Mouse (Mus musculus): ENCODE data around the gene Ddx19a. TPM values are rescaled to one million over a fixed set of nuclear protein-coding genes. Genes with fewer than 3 reads are reported as not detected.

The Ddx19a gene
- polyA plus RNA-seq, 1 experiment from 2014 or later: 13.3 TPM

GRCm38 (mm10) chr8:110929066-110929465, 68.5 kb downstream of the Ddx19a start:
- Histone ChIP-seq H3K4me2 (ENCODE audit: low read length) (no peak overlapping the region), H3K36me3 (ENCODE audit: insufficient read depth, low read length) (no peaks in the 10 kb centered on the region), H3K9ac (ENCODE audit: low read depth, low read length) (no peak overlapping the region), H3K27ac (no peak overlapping the region), H3K9me3 (replicated peaks; ENCODE audit: low read length) (no peaks in the 10 kb centered on the region), H3K4me1 (replicated peaks; ENCODE audit: insufficient read depth, low read length) (0 out of 2 replicates have a peak, but pooled peaks cover 3% of the 10 kb centered on the region), H3K27me3 (ENCODE audit: insufficient read depth, low read length) (no peaks in the 10 kb centered on the region), H3K4me3 (replicated peaks; ENCODE audit: low read depth, low read length) (no peak overlapping the region)
- TF ChIP-seq CTCF (IDR thresholded peaks at IDR 0.05; ENCODE audit: low read depth): no peak
- ATAC-seq (replicated peaks; ENCODE audit: low FRiP score, low read depth): no peak
- WGBS: 81% methylated on average over 5 of the region's 5 CpGs
- no peak for DNase-seq (ENCODE audit: low spot score)

- no peak overlapping the region for H3K9ac ChIP-seq (ENCODE audit: low read depth, low read length)
- DNase-seq (ENCODE audit: low spot score) (no peak), ATAC-seq (replicated peaks; ENCODE audit: low FRiP score, low read depth) (no peak)
- no peak for TF ChIP-seq CTCF (IDR thresholded peaks at IDR 0.05; ENCODE audit: low read depth)
- no peaks in the 10 kb centered on the region for H3K27me3 ChIP-seq (ENCODE audit: insufficient read depth, low read length)
- H3K27ac ChIP-seq: no peak overlapping the region
- no peak overlapping the region for H3K4me3 ChIP-seq (replicated peaks; ENCODE audit: low read depth, low read length)
- H3K9me3 ChIP-seq (replicated peaks; ENCODE audit: low read length): no peaks in the 10 kb centered on the region
- H3K4me1 ChIP-seq (replicated peaks; ENCODE audit: insufficient read depth, low read length): 0 out of 2 replicates have a peak, but pooled peaks cover 3% of the 10 kb centered on the region
- no peak overlapping the region for H3K4me2 ChIP-seq (ENCODE audit: low read length)
- H3K36me3 ChIP-seq (ENCODE audit: insufficient read depth, low read length): no peaks in the 10 kb centered on the region
- whole genome bisulfite sequencing: 69% methylated on average over 7 of the region's 7 CpGs
Measured at GRCm38 (mm10) chr8:110928435-110928834, 69.2 kb downstream of the Ddx19a start.

- DNase-seq (ENCODE audit: low spot score) (peak; percentile 59), ATAC-seq (replicated peaks; ENCODE audit: low FRiP score, low read depth) (no peak)
- Histone ChIP-seq H3K27ac (no peak overlapping the region), H3K4me1 (replicated peaks; ENCODE audit: insufficient read depth, low read length) (peaks cover 6% of the 10 kb centered on the region; the same call in 1 of the 2 replicates), H3K9me3 (replicated peaks; ENCODE audit: low read length) (no peaks in the 10 kb centered on the region), H3K4me3 (replicated peaks; ENCODE audit: low read depth, low read length) (no peak overlapping the region), H3K36me3 (ENCODE audit: insufficient read depth, low read length) (no peaks in the 10 kb centered on the region), H3K9ac (ENCODE audit: low read depth, low read length) (no peak overlapping the region), H3K27me3 (ENCODE audit: insufficient read depth, low read length) (no peaks in the 10 kb centered on the region), H3K4me2 (ENCODE audit: low read length) (no peak overlapping the region)
- 38% methylated on average over 5 of the region's 5 CpGs for WGBS
- TF ChIP-seq CTCF (IDR thresholded peaks at IDR 0.05; ENCODE audit: low read depth): no peak
Measured at GRCm38 (mm10) chr8:110926690-110927089, 70.9 kb downstream of the Ddx19a start.

GRCm38 (mm10) chr8:110925691-110926140, 71.9 kb downstream of the Ddx19a start:
- no peak for TF ChIP-seq CTCF (IDR thresholded peaks at IDR 0.05; ENCODE audit: low read depth)
- 71% methylated on average over 8 of the region's 8 CpGs for WGBS
- Histone ChIP-seq H3K27ac (no peak overlapping the region), H3K9me3 (replicated peaks; ENCODE audit: low read length) (no peaks in the 10 kb centered on the region), H3K27me3 (ENCODE audit: insufficient read depth, low read length) (no peaks in the 10 kb centered on the region), H3K9ac (ENCODE audit: low read depth, low read length) (no peak overlapping the region), H3K4me1 (replicated peaks; ENCODE audit: insufficient read depth, low read length) (peaks cover 14% of the 10 kb centered on the region; the same call in 1 of the 2 replicates), H3K4me2 (ENCODE audit: low read length) (no peak overlapping the region), H3K4me3 (replicated peaks; ENCODE audit: low read depth, low read length) (no peak overlapping the region), H3K36me3 (ENCODE audit: insufficient read depth, low read length) (no peaks in the 10 kb centered on the region)
- ATAC-seq (replicated peaks; ENCODE audit: low FRiP score, low read depth) (no peak), DNase-seq (ENCODE audit: low spot score) (no peak)

Small RNAs within 50 kb of the gene (microRNA-seq; reads per million reads assigned to microRNA genes)
- gene Gm24103 (not detected), gene Mir3473d (not detected)

Other genes starting within 250 kb of the Ddx19a start
- gene Il34, start 191.9 kb downstream of the Ddx19a start, polyA plus RNA-seq (2015; fragmentation: Nextera tagmentation; extraction: Ambion mirVana): 5.2 and 7.5 TPM in 2 replicates
- gene Cog4, start 151.2 kb downstream of the Ddx19a start, polyA plus RNA-seq (2015; fragmentation: Nextera tagmentation; extraction: Ambion mirVana): 47.2 and 57.3 TPM in 2 replicates
- 80.1 and 89.4 TPM in 2 replicates for gene Sf3b3, start 151.0 kb downstream of the Ddx19a start, polyA plus RNA-seq (2015; fragmentation: Nextera tagmentation; extraction: Ambion mirVana)
- gene Fuk, start 95.3 kb downstream of the Ddx19a start, polyA plus RNA-seq (2015; fragmentation: Nextera tagmentation; extraction: Ambion mirVana): 10.1 and 10.7 TPM in 2 replicates
- 15.1 and 17.2 TPM in 2 replicates for gene St3gal2, start 77.9 kb downstream of the Ddx19a start, polyA plus RNA-seq (2015; fragmentation: Nextera tagmentation; extraction: Ambion mirVana)
- 4.4 and 4.8 TPM in 2 replicates for gene Ddx19b, start 34.0 kb upstream of the Ddx19a start, polyA plus RNA-seq (2015; fragmentation: Nextera tagmentation; extraction: Ambion mirVana)
- gene Aars, start 35.3 kb upstream of the Ddx19a start, polyA plus RNA-seq (2015; fragmentation: Nextera tagmentation; extraction: Ambion mirVana): 39.6 and 42.2 TPM in 2 replicates
- 29.8 and 37.6 TPM in 2 replicates for gene Exosc6, start 58.5 kb upstream of the Ddx19a start, polyA plus RNA-seq (2015; fragmentation: Nextera tagmentation; extraction: Ambion mirVana)
- 76.6 and 89.9 TPM in 2 replicates for gene Clec18a, start 94.6 kb upstream of the Ddx19a start, polyA plus RNA-seq (2015; fragmentation: Nextera tagmentation; extraction: Ambion mirVana)
- 8.5 and 9.7 TPM in 2 replicates for gene Pdpr, start 96.8 kb upstream of the Ddx19a start, polyA plus RNA-seq (2015; fragmentation: Nextera tagmentation; extraction: Ambion mirVana)